Mouse (Mus musculus) liver (tissue): Measurements from ENCODE around the gene Tpt1.
A peak's percentile ranks its signal among the peaks of the same experiment; 100 is the strongest.
"Not testable (repeated sequence)": the region's sequence is repeated elsewhere in the genome, so short reads cannot be mapped to it uniquely, and the experiment has no call there.

Source experiments
- DNase-seq: peaks from one replicate; pipeline ENCODE4 v3.0.0-alpha.2; 2020; ENCODE audit warnings: mixed read lengths

The Tpt1 gene

DNA sequence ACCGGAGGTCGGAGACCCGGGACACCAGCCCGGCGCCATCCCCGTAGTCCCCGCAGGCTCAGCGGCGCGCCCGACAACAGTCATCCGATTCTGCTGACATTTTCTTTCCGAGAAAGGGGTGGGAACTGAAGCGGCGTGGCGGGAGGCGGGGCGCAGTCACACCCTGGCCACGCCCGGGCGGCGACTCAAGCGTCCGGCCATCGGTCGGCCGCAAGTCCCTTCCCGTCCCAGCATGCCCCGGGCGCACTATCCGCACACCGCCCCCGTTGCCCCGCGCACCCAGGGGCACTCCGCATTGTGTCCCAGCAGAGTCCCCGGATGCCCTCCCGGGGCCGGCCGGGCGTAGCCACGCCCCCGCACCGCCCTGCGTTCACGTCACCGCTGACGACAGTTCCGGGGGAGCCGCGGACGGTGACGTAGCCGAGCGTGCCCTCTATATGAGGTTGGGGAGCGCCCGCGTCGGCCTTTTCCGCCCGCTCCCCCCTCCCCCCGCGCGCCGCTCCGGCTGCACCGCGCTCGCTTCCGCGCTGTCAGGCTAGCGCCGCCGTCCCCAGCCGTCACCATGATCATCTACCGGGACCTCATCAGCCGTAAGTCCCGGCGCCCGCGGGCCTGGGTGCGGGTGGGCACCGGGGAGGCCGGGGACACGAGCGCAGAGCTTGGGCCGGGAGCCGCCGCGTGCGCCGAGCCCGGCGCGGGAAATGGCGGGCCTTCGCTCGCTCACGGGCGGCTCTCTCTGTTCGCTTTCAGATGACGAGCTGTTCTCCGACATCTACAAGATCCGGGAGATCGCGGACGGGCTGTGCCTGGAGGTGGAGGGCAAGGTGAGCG is at the start of gene Tpt1:
Tpt1 (plus strand) TSS at position 227 of the 831 bp plus-strand sequence.
- peak; percentile 99 for DNase-seq

DNA sequence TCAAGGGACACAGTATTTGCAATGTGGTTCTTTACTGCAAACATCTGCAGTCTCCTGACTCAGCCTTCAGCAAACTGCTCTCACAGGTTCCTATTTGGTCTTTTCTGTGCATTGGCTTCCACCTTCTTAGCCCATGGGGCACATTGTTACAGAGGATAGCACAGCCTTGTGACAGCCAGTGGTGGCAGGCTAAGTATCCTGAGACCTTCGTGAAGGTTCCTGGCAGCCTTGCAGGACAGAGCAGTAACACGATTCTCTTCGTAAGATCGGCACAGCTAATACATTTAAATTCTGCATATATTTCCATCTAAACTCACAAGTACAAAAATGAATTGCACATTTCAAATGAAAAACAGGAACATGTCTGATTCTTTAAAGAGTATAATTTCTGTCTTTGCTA is 49.0 kb upstream of the Tpt1 start:
- no peak for DNase-seq

DNA sequence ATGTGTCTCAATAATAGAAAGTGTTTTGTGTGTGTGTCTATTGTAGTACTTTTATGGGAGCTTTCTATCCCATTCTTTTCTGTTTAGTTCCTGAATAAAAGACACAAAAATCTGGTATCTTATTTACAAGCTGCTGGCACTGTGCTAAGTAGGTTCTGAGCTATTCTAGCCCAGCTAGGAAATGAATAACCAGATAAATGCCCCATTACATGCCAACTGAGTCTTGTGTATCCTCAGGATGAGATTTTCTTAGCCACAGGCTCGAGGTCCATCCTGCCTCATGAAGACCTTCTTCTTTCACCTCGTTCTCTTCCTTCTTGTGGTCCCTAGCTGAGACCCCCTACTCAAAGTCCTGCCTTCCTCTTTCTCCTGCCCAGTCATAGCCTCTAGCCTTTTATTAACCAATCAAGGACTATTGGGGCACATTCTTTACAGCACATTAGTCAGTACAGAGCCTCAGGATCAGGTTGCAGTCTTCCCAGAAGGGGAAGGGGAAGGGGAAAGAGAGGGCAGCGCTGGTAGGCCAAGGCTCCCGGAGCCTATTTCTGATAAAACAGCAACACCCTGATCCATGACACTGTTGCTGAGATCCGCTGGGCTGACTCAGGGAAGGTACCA is 47.0 kb upstream of the Tpt1 start:
- no peak for DNase-seq

DNA sequence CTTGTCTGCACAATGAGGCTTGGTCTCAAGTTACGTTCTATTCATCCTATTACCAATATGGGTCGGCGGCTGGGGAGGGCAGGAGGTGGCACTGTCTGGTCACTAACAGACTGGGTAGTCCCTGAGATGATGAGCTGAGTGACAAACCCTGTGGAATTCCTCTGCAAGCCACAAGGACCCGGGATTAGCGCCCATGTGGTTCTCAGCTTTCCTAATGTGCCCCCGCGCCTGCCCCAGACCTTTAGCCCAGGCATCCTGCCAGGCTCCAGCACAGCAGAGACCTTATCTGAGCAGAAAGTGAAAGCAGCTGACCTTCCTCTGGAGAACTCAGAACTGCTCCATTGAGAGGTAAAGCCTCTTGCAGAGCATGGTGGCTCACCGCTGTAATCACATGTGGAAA is 37.1 kb upstream of the Tpt1 start:
- no peak for DNase-seq

DNA sequence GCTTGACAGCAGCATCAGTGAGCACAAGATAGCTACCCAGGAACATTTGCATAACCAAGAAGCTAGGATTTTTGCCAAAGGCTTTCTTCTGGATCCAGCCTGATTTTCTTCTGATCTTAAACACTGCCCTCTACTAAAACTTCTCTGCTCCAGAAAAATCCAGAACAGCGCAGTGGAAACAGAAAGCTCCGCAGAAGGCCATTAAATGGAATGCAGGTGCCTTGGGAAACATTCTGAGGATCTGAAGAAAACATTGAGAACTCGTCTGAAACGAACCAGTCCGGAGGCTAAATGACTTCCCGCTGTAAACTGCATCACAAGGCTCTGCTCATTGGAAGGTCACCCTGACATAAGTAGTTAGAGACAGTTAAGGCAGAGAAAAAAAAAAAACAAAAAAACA is 35.0 kb upstream of the Tpt1 start:
- no peak for DNase-seq

DNA sequence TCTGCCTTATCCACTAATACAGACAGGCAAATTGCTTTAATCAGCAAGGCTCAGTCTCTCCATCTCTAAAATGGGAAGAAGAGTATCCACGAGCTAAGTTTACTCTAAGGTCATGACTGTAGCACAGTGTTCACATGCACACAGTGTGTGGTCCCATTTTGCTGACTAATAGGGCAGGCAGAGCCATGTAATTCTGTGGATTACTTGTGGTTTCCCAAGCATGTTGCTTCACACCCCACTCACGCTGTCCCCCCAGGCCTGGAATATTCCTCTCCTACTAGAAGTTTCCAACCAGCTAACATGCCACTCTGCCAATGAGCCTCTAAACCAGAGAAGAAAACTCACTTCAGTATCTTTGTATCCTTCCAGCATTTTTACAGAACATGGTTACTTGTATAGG is 26.4 kb upstream of the Tpt1 start:
- DNase-seq: no peak

DNA sequence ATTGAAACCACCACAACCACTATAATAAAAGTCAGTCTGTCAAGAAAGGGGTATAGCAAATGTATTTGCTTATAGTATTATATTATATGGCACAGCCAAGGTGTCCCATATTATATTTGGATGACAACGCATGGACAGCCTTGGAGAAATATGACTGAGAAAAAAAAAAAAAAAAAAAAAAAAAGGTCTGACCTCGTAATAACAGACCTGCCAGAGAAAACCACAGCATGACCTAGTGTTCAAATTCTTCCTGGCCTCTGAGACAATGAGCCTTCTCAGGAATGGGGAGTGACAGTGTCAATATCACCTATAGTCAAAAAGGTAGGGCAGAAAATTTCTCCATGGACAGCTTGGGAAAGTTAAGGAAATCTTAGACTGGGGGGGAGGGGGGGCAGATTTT is 25.6 kb upstream of the Tpt1 start:
- no peak for DNase-seq

DNA sequence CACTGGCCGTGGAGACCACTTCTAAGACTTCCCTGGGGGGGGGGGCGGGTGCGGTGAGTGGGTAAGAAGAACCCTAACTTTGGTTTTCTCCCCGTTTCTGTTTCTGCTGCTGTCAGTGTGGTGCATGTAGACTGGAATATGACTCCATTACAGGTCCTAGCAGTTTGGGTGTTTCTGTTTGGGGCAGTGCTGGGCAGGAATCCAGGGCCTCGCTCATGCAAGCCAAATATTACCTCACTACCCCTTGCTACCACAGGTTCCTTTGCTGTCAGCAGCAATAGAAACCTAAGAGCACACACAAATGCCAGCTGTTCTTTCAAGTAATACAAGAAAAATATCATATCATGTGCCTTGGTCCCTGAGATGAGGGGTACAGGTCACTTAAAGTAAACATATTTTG is 24.9 kb upstream of the Tpt1 start:
- DNase-seq: no peak

DNA sequence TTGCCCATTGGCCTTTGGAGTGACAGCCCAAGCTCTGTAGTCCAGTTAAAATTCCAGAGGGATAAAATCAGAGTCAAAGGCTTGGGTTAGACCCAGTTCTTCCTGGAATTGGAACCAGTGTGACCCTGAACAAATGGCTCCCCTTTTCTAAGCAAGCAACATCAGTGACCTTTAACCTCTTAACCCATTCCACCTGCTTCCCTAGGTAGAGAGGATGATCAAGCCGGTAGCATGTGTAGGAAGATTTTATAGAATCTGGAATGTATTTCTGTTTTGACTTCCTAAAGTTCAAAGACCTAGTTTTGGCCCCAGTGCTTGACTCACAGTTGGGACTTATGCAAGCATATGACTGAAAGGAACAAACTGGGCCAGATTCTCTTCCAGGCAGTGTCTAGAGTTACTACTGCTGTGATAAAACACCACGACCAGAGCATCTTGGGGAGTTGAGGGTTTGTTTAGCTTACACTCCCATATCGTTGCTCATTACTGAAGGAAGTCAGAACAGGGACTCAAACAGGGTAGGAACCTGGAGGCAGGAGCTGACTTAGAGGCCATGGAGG is 18.0 kb upstream of the Tpt1 start:
- DNase-seq: no peak

DNA sequence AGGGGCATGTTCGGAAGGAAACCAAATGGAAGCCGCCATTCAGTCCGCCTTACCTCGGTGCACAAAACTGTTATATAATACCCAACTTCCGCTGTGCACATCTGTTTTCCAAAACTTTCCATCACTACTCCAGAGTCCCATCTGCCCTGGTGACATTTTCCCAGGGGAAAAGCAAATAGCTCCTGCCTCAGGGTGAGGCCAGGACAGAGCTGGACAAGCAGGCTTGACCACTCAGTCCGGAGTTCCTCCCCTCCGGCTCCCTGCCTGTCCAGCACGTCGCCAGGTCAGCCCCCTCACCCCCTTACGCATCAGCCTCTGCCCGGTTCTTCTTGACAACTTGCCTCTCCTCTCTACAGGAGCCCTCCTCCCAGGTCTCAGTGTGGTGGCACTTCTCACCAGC is 16.7 kb upstream of the Tpt1 start:
- DNase-seq: no peak

DNA sequence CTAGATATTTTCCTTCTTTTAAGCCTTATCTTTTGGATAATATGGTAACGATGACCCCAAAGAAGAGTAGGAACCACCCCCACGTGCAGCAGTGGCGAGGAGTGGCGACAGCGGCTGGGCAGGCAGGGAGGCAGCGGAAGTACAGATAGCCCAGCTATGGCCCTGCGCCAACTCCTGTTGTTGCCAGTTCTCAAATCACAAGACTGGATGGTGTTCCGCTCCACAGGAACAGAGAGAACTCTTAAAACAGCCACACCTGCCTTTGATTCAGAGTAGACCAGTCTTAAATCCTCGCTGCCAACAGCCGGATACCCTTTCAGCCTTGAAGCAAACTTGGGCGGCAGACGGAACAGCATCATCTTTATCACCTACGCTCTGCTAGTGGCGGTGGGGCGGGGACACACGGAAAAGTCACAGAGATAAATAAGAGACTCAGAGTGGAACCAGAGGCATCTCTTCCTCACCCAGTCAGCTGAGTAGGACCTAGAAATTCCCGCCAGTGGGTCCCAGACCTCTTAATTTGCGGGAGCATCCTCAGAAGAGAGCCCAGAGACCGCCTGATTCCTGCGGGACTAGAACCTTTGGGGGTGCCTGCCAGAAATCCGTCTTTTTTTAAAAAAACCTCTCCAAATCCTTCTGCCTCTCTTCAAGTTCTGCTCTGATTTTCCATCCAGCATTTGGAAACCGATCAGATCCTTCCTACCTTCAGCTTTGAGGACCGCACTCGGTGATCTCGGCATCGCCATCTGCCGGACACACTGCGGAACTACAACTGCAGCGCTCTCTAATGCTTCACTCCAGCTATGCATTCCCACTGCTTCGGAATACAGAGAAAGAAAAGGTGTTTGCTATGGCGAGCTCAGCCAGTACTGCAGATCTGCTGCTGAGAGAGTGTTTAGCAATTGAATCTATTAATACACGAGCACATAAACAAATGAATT is 15.8 kb upstream of the Tpt1 start:
- DNase-seq: peak; percentile 84

DNA sequence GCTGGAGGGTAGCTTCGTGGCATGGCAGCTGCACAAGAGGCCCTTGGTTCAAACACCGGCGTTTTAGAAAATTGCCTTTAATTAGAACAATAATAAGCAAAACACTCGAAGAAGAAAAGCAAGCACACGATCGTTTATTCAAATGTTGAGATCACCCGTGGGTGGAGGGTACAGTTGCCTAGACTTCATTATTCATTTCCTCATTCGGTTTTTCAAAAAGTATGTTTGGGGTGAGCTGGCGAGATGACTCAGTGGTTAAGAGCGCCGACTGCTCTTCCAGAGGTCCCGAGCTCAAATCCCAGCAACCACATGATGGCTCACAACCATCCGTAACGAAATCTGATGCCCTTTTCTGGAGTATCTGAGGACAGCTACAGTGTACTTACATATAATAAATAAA is 15.1 kb upstream of the Tpt1 start:
- DNase-seq: not testable (repeated sequence)

DNA sequence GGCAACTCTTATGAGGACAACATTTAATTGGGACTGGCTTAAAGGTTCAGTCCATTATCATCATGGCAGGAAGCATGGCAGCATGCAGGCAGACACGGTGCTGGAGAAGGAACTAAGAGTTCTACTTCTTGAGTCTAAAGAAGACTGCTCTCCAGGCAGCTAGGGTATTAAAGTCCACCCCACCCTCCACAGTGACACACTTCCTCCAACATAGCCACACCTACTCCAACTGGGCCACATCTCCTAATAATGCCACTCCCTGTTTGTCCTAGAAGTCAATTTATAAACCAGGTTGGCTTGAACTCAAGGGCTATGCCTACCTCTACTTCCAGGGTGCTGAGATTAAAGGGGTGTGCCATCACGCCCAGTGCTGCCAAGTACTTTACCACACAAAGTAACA is 12.9 kb upstream of the Tpt1 start:
- peak; percentile 52 for DNase-seq

DNA sequence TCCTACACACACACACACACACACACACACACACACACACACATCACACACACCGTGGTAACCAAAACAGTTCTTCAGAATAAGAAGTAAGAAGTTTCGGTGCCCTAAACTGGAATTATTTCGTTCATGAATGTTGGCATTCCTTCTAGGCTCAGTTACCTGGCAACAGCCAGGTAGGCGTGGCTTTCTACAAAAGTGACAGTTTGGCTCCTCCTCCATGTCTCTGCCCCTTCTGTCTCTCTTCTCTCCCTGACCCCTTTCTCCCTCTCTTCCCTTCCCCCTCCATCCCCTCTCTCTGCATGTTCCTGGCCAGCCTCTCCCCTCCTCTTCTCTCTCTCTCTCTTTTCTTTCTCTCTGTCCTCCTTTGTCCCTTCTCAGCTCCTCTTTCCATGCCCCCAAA is 11.9 kb upstream of the Tpt1 start:
- peak; percentile 48 for DNase-seq

DNA sequence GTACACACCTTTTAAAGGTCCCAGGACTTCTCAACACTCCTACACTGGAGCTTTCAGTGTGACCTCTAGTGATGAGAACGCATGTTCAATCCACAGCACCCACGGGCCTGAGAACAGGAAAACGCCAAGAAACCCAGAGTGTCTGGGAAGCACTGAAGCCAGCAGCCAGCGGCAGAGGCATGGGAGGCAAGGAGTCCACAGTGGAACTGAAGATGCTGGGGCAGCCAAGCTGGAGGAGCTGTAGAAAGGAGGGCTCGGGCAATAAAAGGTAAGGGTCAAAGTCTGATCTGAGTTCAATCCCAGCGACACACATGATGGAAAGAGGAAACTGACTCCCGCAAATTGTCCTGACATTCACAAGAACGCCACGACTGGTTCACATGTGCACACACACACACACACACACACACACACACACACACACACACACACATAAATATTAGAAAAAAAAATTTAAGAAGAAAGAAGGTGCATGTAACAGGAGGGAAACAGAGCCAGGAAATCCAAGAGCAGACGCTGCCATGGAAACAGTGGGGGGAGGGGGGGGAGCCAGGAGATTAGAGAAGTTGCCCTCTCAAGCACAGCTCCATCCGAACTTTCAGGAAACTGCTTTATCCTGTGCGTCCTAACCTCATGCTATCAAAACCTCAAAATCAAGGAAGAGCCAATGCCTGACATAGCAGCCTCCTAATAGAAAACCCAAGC is 11.2 kb upstream of the Tpt1 start:
- DNase-seq: peak; percentile 65

DNA sequence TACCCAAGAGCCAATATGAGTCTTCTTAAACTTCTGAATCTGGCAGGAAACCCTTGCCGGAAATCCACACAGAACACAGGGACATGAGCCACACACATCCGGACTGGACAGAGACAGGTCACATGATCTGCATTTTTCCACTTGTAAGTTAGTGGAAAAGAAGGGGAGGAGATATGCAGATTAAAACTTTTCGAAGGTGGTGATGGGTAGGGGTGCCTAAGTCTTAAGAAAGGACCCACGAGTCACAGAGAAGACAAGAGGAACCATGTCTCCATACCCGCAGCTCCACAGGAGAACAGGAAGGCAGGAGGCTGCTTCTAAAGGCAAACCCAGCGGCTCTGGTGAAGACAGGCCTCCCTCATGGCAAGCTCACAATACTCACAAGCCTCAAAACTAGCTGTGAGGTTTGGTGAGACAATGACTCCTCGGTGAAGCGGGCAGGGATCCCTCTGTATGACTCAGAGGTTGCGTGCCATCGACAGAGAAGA is 10.6 kb upstream of the Tpt1 start:
- peak; percentile 67 for DNase-seq

DNA sequence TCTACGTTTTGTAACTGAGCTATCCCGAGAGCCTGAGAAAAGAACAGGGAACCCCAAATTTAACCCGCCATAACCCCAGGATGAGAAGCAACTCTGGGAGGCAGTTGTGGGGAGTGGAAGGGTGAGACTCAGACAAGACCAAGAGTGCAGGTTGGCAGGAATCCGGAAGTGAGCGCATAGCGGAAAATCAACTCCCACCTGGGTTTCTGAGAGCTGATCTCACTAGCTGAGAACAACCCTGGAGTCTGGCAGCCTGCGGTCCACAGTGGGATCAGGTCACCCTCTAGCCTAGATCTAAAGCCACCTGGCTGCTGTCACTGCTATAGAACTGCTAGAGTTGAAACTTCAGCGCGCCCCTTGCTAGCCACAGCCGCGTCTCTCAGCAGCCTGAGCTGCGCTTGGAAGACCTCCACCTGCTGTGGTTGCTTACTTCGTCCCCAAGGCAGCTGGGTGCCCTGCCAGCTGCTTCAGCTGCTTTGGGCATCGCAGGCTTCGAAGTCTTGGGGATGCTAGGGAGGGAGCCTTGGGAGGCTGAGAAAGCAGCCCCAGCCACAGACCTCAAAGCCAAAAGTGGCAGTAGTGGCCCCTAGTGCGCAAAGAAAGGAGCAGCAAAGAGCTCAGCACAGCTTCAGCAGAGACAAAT is 10.0 kb upstream of the Tpt1 start:
- DNase-seq: peak; percentile 72

DNA sequence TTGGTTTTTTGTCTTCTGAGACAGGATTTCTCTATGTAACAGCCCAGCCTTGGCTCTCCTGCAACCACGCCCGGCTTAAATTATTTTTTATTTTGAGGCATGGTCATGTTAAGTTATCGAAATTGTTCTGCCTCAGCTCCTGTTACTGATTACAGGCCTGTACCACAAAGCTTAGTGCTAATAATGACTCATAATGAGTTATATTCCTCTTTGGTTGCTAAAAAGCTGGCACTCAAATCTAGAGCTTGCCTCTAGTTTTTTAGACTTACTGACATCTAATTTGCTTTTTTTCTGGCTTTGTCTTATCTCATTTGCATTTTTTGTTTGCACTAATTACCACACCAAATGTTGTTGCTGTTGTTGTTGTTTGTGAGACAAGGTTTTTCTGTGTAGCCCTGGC is 8.3 kb upstream of the Tpt1 start:
- no peak for DNase-seq

DNA sequence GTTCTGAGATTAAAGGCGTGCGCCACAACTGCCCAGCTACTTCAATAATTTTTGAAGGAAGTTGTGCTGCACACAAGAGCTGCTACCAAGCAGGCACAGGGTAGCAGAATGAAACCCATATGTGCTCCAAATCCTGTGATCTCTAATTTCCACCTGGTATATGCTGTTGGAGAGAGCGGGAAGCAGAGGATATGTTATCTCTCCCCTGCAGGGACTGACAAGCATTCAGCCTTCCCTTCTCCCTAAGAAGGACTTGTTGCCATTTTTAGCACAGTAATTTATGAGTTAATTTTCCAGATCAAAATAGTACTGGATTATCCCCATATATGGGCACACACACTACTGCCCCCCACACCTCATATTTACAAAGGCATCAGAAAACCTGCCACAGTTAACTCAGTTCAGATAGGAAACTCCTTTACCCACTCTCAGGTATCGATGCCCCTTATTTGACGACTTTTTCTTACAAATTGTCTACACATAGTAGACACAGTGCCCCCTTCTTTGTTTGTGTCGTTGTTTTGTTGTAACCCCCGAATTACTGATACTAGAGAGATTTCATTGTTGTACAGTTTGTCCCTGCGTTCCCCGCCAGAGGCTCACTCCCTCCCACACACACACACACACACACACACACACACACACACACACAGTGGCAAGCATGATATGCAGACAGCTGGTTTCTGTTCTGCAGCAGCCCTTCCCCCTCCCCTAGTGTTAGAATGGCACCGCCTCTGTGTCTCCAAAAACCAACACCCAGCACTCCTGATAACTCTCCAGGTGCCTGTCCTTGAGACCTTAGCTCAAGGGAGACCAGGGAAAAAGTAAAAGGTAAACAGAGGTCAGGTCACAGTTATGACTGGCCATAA is 7.6 kb upstream of the Tpt1 start:
- DNase-seq: peak; percentile 85

DNA sequence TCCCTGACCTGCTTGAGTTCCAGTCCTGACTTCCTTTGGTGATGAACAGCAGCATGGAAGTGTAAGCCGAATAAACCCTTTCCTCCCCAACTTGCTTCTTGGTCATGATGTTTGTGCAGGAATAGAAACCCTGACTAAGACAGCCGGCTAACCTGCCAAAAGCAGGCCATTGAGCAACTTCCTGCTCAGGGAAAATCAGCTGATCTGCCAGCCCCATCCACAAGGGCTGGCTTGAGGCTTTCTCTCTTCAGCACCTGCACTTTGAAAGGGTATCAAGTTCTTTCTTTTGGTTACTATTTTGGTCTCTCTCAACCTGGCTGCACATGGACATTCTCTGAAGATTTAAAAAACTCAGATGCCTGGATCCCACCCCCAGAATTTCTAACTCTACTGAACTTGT is 3.1 kb upstream of the Tpt1 start:
- not testable (repeated sequence) for DNase-seq
